ENCODE assay signal across 9 mouse cellular contexts in genomic region chr15:82347303-82347676, GRCm38 (mm10). TPM values are rescaled to one million over a fixed set of nuclear protein-coding genes. Genes with fewer than 3 reads are reported as not detected.
DNase-seq lines count a peak whose midpoint lies in the region; ATAC-seq and TF ChIP-seq lines count a peak whose summit lies in the region.
"Had no signal": no experiment of that assay in that cellular context is flagged by ENCODE, and none has a peak within 500 bp of the region (broad histone marks: within the 10 kb centered on the region; RNA-seq: fewer than 3 reads in every experiment).

No protein-coding gene starts in this region.

- 72% methylated on average over 4 of the region's 4 CpGs for WGBS in heart, embryonic 15.5 days
- 80% methylated on average over 4 of the region's 4 CpGs for WGBS in hindbrain, embryonic 11.5 days
- 86% methylated on average over 4 of the region's 4 CpGs for WGBS in midbrain, embryonic 12.5 days

- H3K4me3 ChIP-seq in heart, embryonic 15.5 days: peak overlapping the region; percentile 75
- H3K4me3 ChIP-seq in G1E (ENCODE audit: low read depth, low read length): peak overlapping the region; percentile 86
- no peak overlapping the region; the same call in 1 of the 2 replicates for H3K4me3 ChIP-seq in hindbrain, embryonic 11.5 days (ENCODE audit: low read depth, low read length)
- peak overlapping the region; percentile 69 for H3K4me3 ChIP-seq in midbrain, embryonic 12.5 days

- no peak for DNase-seq in heart, adult 18-20 months
- DNase-seq in G1E (ENCODE audit: low spot score): no peak
- DNase-seq in hindbrain, embryonic 11.5 days (ENCODE audit: low spot score): no peak
- DNase-seq in frontal cortex, postnatal 25 days (ENCODE audit: low spot score in 2 of 2): no peak
- no peak for DNase-seq in cerebellum, postnatal 36 days
- DNase-seq: lung, adult 18-20 months had no signal

- TF ChIP-seq CTCF in G1E (IDR thresholded peaks at IDR 0.05; ENCODE audit: low read depth, low read length): no peak

- H3K4me2 ChIP-seq in heart, embryonic 15.5 days: peak overlapping the region; percentile 73
- peak overlapping the region; percentile 59; the same call in 1 of the 2 replicates for H3K4me2 ChIP-seq in hindbrain, embryonic 11.5 days (replicated peaks; ENCODE audit: low read depth, low read length)
- peak overlapping the region; percentile 89 for H3K4me2 ChIP-seq in midbrain, embryonic 12.5 days (replicated peaks)

- H3K27ac ChIP-seq in heart, embryonic 15.5 days: peak overlapping the region; percentile 90
- H3K27ac ChIP-seq in hindbrain, embryonic 11.5 days (ENCODE audit: low read depth, low read length): no peak overlapping the region
- H3K27ac ChIP-seq in midbrain, embryonic 12.5 days (replicated peaks): no peak overlapping the region

- no peak for ATAC-seq in heart, embryonic 15.5 days (replicated peaks; ENCODE audit: insufficient number of reproducible peaks, insufficient read depth, low FRiP score, low read depth)
- no peak for ATAC-seq in G1E (ENCODE audit: extremely low read depth, insufficient number of reproducible peaks, low FRiP score, poor library complexity, severe bottlenecking)
- no peak for ATAC-seq in hindbrain, embryonic 11.5 days (ENCODE audit: low FRiP score)
- no peak for ATAC-seq in midbrain, embryonic 12.5 days (ENCODE audit: low FRiP score, low read depth)
- ATAC-seq in CD4-positive, CD25-positive, alpha-beta regulatory T cell, adult 4 months: no peak

- H3K27me3 ChIP-seq in heart, embryonic 15.5 days: no peaks in the 10 kb centered on the region
- no peaks in the 10 kb centered on the region for H3K27me3 ChIP-seq in G1E (ENCODE audit: insufficient read depth, low read length)
- H3K27me3 ChIP-seq in hindbrain, embryonic 11.5 days (ENCODE audit: control insufficient read depth, insufficient read depth, low read length): no peaks in the 10 kb centered on the region
- 0 out of 2 replicates have a peak, but pooled peaks cover 1% of the 10 kb centered on the region for H3K27me3 ChIP-seq in midbrain, embryonic 12.5 days

- peaks cover 35% of the 10 kb centered on the region for H3K36me3 ChIP-seq in heart, embryonic 15.5 days
- H3K36me3 ChIP-seq in G1E (replicated peaks): peaks cover 81% of the 10 kb centered on the region
- H3K36me3 ChIP-seq in hindbrain, embryonic 11.5 days (ENCODE audit: control insufficient read depth, insufficient read depth, low read length): 0 out of 2 replicates have a peak, but pooled peaks cover 6% of the 10 kb centered on the region
- peaks cover 38% of the 10 kb centered on the region for H3K36me3 ChIP-seq in midbrain, embryonic 12.5 days

- H3K9ac ChIP-seq in heart, embryonic 15.5 days: peak overlapping the region; percentile 39
- H3K9ac ChIP-seq in hindbrain, embryonic 11.5 days (ENCODE audit: low read depth, low read length): no peak overlapping the region
- peak overlapping the region; percentile 68; the same call in 1 of the 2 replicates for H3K9ac ChIP-seq in midbrain, embryonic 12.5 days (replicated peaks)

- H3K9me3 ChIP-seq in heart, embryonic 15.5 days (replicated peaks): no peaks in the 10 kb centered on the region
- no peaks in the 10 kb centered on the region for H3K9me3 ChIP-seq in G1E (replicated peaks)
- H3K9me3 ChIP-seq in hindbrain, embryonic 11.5 days (ENCODE audit: control insufficient read depth, low read length): no peaks in the 10 kb centered on the region
- no peaks in the 10 kb centered on the region for H3K9me3 ChIP-seq in midbrain, embryonic 12.5 days

- peaks cover 23% of the 10 kb centered on the region for H3K4me1 ChIP-seq in heart, embryonic 15.5 days (replicated peaks)
- peaks cover 85% of the 10 kb centered on the region for H3K4me1 ChIP-seq in G1E (ENCODE audit: insufficient read depth, low read depth, low read length)
- no peaks in the 10 kb centered on the region; the same call in 1 of the 2 replicates for H3K4me1 ChIP-seq in hindbrain, embryonic 11.5 days (replicated peaks; ENCODE audit: control insufficient read depth, insufficient read depth, low read length)
- peaks cover 17% of the 10 kb centered on the region for H3K4me1 ChIP-seq in midbrain, embryonic 12.5 days

RNA-seq across cellular contexts. Expression of gene Ndufa6, which starts 6.8 kb away (rescaled TPM):
- 483 and 678 TPM in 2 replicates for polyA plus RNA-seq in heart, embryonic 15.5 days (2015; fragmentation: Nextera tagmentation; extraction: Ambion mirVana)
- total RNA-seq in heart, adult 18-20 months (2021): 100 to 1,000 TPM; 750 to 751 TPM
- total RNA-seq in G1E (2014; fragmentation: Nextera tagmentation) (117 and 124 TPM in 2 replicates), G1E (2017) (344 and 364 TPM in 2 replicates)
- polyA plus RNA-seq in G1E (2012): 215 and 331 TPM in 2 replicates
- 277 and 281 TPM in 2 replicates for polyA plus RNA-seq in hindbrain, embryonic 11.5 days (2014; fragmentation: Nextera tagmentation; extraction: Ambion mirVana)
- polyA plus RNA-seq in midbrain, embryonic 12.5 days (2016; fragmentation: Nextera tagmentation; extraction: Ambion mirVana): 277 and 315 TPM in 2 replicates
- 100 to 1,000 TPM; 433 to 535 TPM for polyA plus RNA-seq in CD4-positive, CD25-positive, alpha-beta regulatory T cell, adult 4 months (2017; shearing (Covaris generic))

RNA-seq across cellular contexts. Expression of gene Smdt1, which starts 8.5 kb away (rescaled TPM):
- 334 and 337 TPM in 2 replicates for polyA plus RNA-seq in heart, embryonic 15.5 days (2015; fragmentation: Nextera tagmentation; extraction: Ambion mirVana)
- 100 to 1,000 TPM; 185 to 222 TPM for total RNA-seq in heart, adult 18-20 months (2021)
- total RNA-seq in G1E (2014; fragmentation: Nextera tagmentation): 68.2 and 118 TPM in 2 replicates
- 115 and 129 TPM in 2 replicates for total RNA-seq in G1E (2017)
- 116 and 137 TPM in 2 replicates for polyA plus RNA-seq in G1E (2012)
- 267 and 274 TPM in 2 replicates for polyA plus RNA-seq in hindbrain, embryonic 11.5 days (2014; fragmentation: Nextera tagmentation; extraction: Ambion mirVana)
- 248 and 261 TPM in 2 replicates for polyA plus RNA-seq in midbrain, embryonic 12.5 days (2016; fragmentation: Nextera tagmentation; extraction: Ambion mirVana)
- 10 to 100 TPM; 76.9 to 95.0 TPM for polyA plus RNA-seq in CD4-positive, CD25-positive, alpha-beta regulatory T cell, adult 4 months (2017; shearing (Covaris generic))

RNA-seq across cellular contexts. Expression of gene Pheta2, which starts 8.5 kb away (rescaled TPM):
- 6.3 and 11.5 TPM in 2 replicates for polyA plus RNA-seq in heart, embryonic 15.5 days (2015; fragmentation: Nextera tagmentation; extraction: Ambion mirVana)
- total RNA-seq in heart, adult 18-20 months (2021): under 1 TPM; 0.72 to 0.75 TPM
- total RNA-seq in G1E (2014; fragmentation: Nextera tagmentation): 50.8 and 67.8 TPM in 2 replicates
- total RNA-seq in G1E (2017): 37.9 and 42.2 TPM in 2 replicates
- 12.5 and 18.8 TPM in 2 replicates for polyA plus RNA-seq in G1E (2012)
- 3.3 and 4.0 TPM in 2 replicates for polyA plus RNA-seq in hindbrain, embryonic 11.5 days (2014; fragmentation: Nextera tagmentation; extraction: Ambion mirVana)
- polyA plus RNA-seq in midbrain, embryonic 12.5 days (2016; fragmentation: Nextera tagmentation; extraction: Ambion mirVana): 3.3 and 4.1 TPM in 2 replicates
- 1 to 10 TPM; 3.4 to 5.0 TPM for polyA plus RNA-seq in CD4-positive, CD25-positive, alpha-beta regulatory T cell, adult 4 months (2017; shearing (Covaris generic))

RNA-seq across cellular contexts. Expression of gene Naga, which starts 8.6 kb away (rescaled TPM):
- polyA plus RNA-seq in heart, embryonic 15.5 days (2015; fragmentation: Nextera tagmentation; extraction: Ambion mirVana): 39.1 and 52.3 TPM in 2 replicates
- total RNA-seq in heart, adult 18-20 months (2021): 10 to 100 TPM; 25.4 to 32.2 TPM
- total RNA-seq in G1E (2014; fragmentation: Nextera tagmentation): 190 and 198 TPM in 2 replicates
- 200 and 229 TPM in 2 replicates for total RNA-seq in G1E (2017)
- 274 and 333 TPM in 2 replicates for polyA plus RNA-seq in G1E (2012)
- 22.2 and 22.8 TPM in 2 replicates for polyA plus RNA-seq in hindbrain, embryonic 11.5 days (2014; fragmentation: Nextera tagmentation; extraction: Ambion mirVana)
- 24.0 and 24.9 TPM in 2 replicates for polyA plus RNA-seq in midbrain, embryonic 12.5 days (2016; fragmentation: Nextera tagmentation; extraction: Ambion mirVana)
- 10 to 100 TPM; 58.4 to 70.3 TPM for polyA plus RNA-seq in CD4-positive, CD25-positive, alpha-beta regulatory T cell, adult 4 months (2017; shearing (Covaris generic))

RNA-seq across cellular contexts. Expression of gene Cyp2d22, which starts 32.8 kb away (rescaled TPM):
- 12.3 and 14.2 TPM in 2 replicates for polyA plus RNA-seq in heart, embryonic 15.5 days (2015; fragmentation: Nextera tagmentation; extraction: Ambion mirVana)
- 10 to 100 TPM; 25.8 to 30.1 TPM for total RNA-seq in heart, adult 18-20 months (2021)
- total RNA-seq in G1E (2014; fragmentation: Nextera tagmentation): not detected in 2 replicates
- 0.11 and 1.0 TPM in 2 replicates for total RNA-seq in G1E (2017)
- not detected in 2 replicates for polyA plus RNA-seq in G1E (2012)
- polyA plus RNA-seq in hindbrain, embryonic 11.5 days (2014; fragmentation: Nextera tagmentation; extraction: Ambion mirVana): 1.8 and 2.1 TPM in 2 replicates
- polyA plus RNA-seq in midbrain, embryonic 12.5 days (2016; fragmentation: Nextera tagmentation; extraction: Ambion mirVana): 2.3 and 2.8 TPM in 2 replicates
- 10 to 100 TPM; 10.7 to 12.5 TPM for polyA plus RNA-seq in CD4-positive, CD25-positive, alpha-beta regulatory T cell, adult 4 months (2017; shearing (Covaris generic))
